Mouse (Mus musculus) embryonic facial prominence, embryonic 14.5 days (tissue): ENCODE data around the gene Cxcr5. TPM values are rescaled to one million over a fixed set of nuclear protein-coding genes. Genes with fewer than 3 reads are reported as not detected.

Source experiments
- ATAC-seq: fragments of 200-750 bp; cut with Nextera tagmentation; 2 replicates; pipeline ENCODE4 v1.8.0; 2017; ENCODE audit warnings: low read depth, moderate number of reproducible peaks, moderate TSS enrichment
- DNase-seq: peaks from one replicate; pipeline ENCODE4 v3.0.0-alpha.2; 2015; ENCODE audit warnings: low spot score
- H3K27ac ChIP-seq: fragments of 300-500 bp; sonication (generic); replicated peaks from 2 replicates; pipeline ENCODE4 v1.5.1; 2014; ENCODE audit warnings: low read depth, mild to moderate bottlenecking, low read length, moderate library complexity
- H3K27me3 ChIP-seq: fragments of 300-500 bp; sonication (generic); replicated peaks from 2 replicates; pipeline ENCODE4 v1.6.1; 2014; ENCODE audit warnings: low read length; ENCODE audit not compliant: control insufficient read depth, insufficient read depth
- H3K36me3 ChIP-seq: fragments of 300-500 bp; sonication (generic); 2 replicates; pipeline ENCODE4 v1.6.1; 2014; ENCODE audit warnings: low read length, mixed read lengths; ENCODE audit not compliant: control insufficient read depth, insufficient read depth
- H3K4me1 ChIP-seq: fragments of 300-500 bp; sonication (generic); 2 replicates; pipeline ENCODE4 v1.6.1; 2014; ENCODE audit warnings: antibody characterized with exemption, low read length; ENCODE audit not compliant: control insufficient read depth, insufficient read depth
- H3K4me2 ChIP-seq: fragments of 300-500 bp; sonication (generic); 2 replicates; pipeline ENCODE4 v1.6.1; 2014; ENCODE audit warnings: low read depth, mild to moderate bottlenecking, low read length, moderate library complexity, mixed read lengths
- H3K4me3 ChIP-seq: fragments of 300-500 bp; sonication (generic); 2 replicates; pipeline ENCODE4 v1.5.1; 2014; ENCODE audit warnings: low read depth, mild to moderate bottlenecking, low read length
- H3K9ac ChIP-seq: fragments of 300-500 bp; sonication (generic); 2 replicates; pipeline ENCODE4 v1.6.1; 2014; ENCODE audit warnings: low read depth, mild to moderate bottlenecking, low read length, moderate library complexity, mixed read lengths
- H3K9me3 ChIP-seq: fragments of 300-500 bp; sonication (generic); 2 replicates; pipeline ENCODE4 v1.6.1; 2016; ENCODE audit warnings: low read length; ENCODE audit not compliant: control insufficient read depth
- WGBS: fragments of 180-500 bp; shearing (Covaris S2); extraction: QIAGEN DNeasy Blood & Tissue Kit; methylation state at CpG from one replicate; pipeline ENCODE4 v1.1.7; 2014; 5-methylcytosine and 5-hydroxymethylcytosine counted together
- polyA plus RNA-seq: library from polyadenylated mRNA; unstranded; fragments of >200 nt; fragmentation: Nextera tagmentation; extraction: Ambion mirVana; gene quantifications from 2 replicates; pipeline ENCODE4 v1.2.1, GENCODE M21; 2014

Gene Cxcr5
- polyA plus RNA-seq, 1 experiment from 2014 or later: 0.35 TPM

DNA sequence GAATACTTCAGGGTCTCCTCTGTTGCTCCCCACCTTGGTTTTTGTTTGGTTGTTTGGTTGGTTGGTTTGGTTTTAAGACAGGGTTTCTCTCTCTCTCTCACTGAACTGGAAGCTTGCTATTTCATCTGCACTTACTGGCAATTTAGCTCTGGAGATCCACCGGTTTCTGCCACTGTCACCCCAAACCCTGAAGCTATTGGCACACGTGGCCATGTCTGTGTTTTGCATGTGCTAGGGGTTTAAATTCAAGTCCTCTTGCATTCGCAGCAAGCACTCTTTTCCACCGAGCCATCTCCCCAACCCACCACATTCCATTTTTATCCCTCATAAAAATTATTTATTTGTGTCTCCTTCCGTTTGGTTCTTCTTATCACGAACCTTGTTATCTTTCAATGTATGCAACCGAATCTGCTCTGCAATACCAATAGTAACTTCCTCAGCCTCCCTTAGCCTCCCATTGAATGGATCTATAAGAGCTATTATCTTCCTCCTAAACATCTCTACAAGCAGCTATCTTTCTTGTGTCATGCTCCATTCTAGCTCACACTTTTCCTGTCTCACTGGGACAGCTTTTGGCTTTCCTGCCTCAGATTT, 30.0 kb upstream of the Cxcr5 start:
- no peak for ATAC-seq
- DNase-seq: no peak
- no peaks in the 10 kb centered on the region for H3K9me3 ChIP-seq
- H3K27me3 ChIP-seq: no peaks in the 10 kb centered on the region
- no peaks in the 10 kb centered on the region for H3K4me1 ChIP-seq
- WGBS: 72% methylated on average over 7 of the region's 7 CpGs
- no peak overlapping the region for H3K9ac ChIP-seq
- no peak overlapping the region for H3K27ac ChIP-seq
- H3K4me3 ChIP-seq: no peak overlapping the region
- H3K4me2 ChIP-seq: no peak overlapping the region
- H3K36me3 ChIP-seq: no peaks in the 10 kb centered on the region

DNA sequence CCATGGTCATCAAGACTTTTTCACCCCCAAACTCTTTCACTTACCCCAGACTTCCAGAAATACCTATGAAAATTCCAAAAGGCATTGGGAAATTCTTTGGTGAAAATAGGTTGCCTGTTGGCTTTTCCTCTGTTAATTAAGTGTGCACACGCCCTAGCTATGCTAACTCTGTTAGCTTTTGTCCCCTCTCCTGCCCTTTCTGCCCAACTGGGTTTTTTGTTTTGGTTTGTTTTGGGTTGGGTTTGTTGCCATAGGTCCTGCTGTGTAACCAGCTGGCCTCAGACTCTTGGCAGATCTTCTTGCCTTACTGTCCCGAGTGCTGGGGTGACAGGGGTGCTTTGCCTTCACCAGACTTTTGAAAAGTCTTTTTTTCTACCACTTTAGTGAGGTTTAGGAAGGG, 29.3 kb upstream of the Cxcr5 start:
- ATAC-seq (no peak), DNase-seq (no peak)
- no peaks in the 10 kb centered on the region for H3K9me3 ChIP-seq
- H3K9ac ChIP-seq: no peak overlapping the region
- whole genome bisulfite sequencing: 23% methylated on average over 2 of the region's 2 CpGs
- no peaks in the 10 kb centered on the region for H3K27me3 ChIP-seq
- H3K4me1 ChIP-seq: no peaks in the 10 kb centered on the region
- no peaks in the 10 kb centered on the region for H3K36me3 ChIP-seq
- no peak overlapping the region for H3K4me2 ChIP-seq
- H3K27ac ChIP-seq: no peak overlapping the region
- H3K4me3 ChIP-seq: no peak overlapping the region

DNA sequence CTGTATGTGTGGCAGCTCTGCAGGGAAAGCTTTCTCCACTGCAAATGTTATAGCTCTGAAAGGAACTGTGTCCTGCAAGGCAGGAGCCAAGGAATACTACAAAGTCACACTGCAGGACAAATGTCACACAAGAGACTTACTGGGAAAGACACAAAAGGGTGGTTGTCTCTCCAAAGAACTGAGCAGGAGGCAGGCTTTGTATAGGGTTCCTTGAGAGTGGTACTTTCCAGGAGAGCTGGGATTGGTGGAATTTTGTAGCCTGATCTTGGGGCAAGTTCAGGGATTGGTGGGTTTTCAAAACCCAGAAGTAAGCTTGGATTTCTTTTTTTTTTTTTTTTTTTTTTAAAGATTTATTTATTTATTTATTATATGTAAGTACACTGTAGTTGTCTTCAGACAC, 27.4 kb upstream of the Cxcr5 start:
- H3K9me3 ChIP-seq: 0 out of 2 replicates have a peak, but pooled peaks cover under 1% of the 10 kb centered on the region
- H3K4me2 ChIP-seq: no peak overlapping the region
- H3K4me1 ChIP-seq: no peaks in the 10 kb centered on the region
- no peak overlapping the region for H3K4me3 ChIP-seq
- H3K36me3 ChIP-seq: no peaks in the 10 kb centered on the region
- no peak overlapping the region for H3K9ac ChIP-seq
- H3K27me3 ChIP-seq: no peaks in the 10 kb centered on the region
- no peak for ATAC-seq
- no peak overlapping the region for H3K27ac ChIP-seq
- DNase-seq: no peak

DNA sequence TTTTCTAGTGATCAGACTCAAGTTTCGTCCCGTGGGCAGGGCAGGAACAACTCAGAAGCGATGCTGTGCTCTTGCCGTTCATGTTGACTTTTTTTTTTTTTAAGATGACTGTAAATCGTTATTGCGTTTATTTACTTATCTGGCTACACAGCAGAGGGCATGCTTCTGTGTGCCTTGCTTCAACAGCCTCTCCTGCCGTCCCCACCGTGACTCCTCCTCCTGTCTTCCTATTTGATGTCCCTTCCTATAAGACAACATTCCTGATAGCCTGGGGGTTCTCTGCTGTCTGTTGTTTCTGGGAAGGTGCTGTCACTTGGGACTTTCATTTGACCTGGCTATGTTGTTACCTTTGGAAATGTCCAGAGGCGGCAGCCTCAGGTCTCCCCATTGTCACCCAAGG, 26.9 kb upstream of the Cxcr5 start:
- Histone ChIP-seq H3K27me3 (no peaks in the 10 kb centered on the region), H3K4me3 (no peak overlapping the region), H3K9me3 (0 out of 2 replicates have a peak, but pooled peaks cover 5% of the 10 kb centered on the region), H3K36me3 (no peaks in the 10 kb centered on the region), H3K27ac (no peak overlapping the region), H3K4me2 (no peak overlapping the region), H3K4me1 (no peaks in the 10 kb centered on the region), H3K9ac (no peak overlapping the region)
- DNase-seq: no peak
- 40% methylated on average over 9 of the region's 9 CpGs for WGBS
- no peak for ATAC-seq

DNA sequence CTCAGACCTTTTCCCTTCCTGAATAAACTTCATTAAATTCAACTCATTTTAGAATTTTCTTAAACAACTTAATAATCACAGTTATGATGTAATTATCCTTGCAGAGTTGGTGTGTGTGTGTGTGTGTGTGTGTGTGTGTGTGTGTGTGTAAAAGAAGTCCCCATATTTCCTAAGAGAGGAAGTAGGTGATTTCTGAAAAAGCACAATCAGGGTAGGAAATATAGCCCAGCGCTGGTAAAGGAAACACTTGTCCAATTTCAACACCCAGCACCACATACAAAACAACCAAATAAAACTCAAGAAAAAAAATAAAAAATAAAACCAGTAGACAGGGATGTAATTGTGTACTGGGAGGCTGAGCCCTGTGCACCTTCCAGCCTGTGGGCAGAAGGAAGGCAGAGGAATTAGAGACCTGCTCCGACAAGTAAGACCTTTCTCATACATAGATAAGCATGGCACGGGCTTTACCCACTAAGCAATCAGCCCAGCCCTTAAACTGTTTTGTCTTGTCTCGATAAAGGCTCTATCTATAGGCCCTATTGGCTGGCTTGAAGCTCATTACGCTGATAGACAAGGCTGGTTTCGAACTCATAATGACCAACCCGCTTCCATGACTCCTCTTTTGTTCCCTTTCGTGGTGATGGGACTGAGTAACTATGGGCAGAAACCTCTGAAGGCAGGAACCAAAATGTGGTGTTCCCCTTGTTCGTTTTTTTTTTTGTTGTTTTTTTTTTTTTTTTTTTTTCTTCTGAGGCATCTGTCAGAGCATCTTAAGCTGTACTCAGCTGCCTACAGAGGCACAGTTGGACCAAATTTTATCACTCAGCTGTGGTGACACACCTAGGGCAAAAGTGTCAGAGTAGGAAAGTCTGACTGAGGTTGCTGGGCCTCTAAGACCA, 25.8 kb upstream of the Cxcr5 start:
- no peaks in the 10 kb centered on the region for H3K4me1 ChIP-seq
- H3K9ac ChIP-seq: no peak overlapping the region
- no peak for DNase-seq
- WGBS: 84% methylated on average over 9 of the region's 9 CpGs
- no peak overlapping the region for H3K4me3 ChIP-seq
- no peak overlapping the region for H3K4me2 ChIP-seq
- H3K9me3 ChIP-seq: 0 out of 2 replicates have a peak, but pooled peaks cover 6% of the 10 kb centered on the region
- H3K27me3 ChIP-seq: no peaks in the 10 kb centered on the region
- H3K36me3 ChIP-seq: no peaks in the 10 kb centered on the region
- H3K27ac ChIP-seq: no peak overlapping the region
- ATAC-seq: no peak

DNA sequence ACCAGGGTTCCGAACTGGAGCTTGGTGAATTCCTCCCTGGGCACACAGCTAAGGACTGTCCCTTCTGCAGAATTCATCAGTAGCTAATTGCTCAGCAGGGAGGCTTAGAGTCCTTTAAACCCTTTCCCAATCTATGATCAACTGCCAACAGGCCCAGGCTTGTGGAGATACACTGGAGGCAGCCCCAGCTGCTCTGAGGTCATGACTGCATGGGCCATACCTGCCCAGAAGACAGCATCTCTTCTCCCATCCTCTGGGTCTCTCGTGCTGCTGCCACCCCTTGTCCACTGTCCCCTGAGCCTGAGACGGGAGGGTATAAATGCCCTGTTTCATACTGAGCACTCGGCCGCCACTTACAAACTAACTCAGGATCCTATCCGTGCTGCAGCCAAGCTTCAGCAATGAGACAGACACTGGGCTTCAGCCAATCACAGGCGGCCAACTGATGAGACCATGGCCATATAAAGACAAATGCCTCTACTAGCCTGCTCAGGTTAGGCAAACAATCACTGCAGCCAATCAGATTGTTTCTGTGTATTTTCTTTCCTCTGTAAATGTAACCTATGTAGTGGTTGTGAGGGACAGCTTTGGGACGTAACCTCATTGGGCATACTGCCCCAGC, 25.1 kb upstream of the Cxcr5 start:
- H3K4me3 ChIP-seq: no peak overlapping the region
- no peak for DNase-seq
- no peak overlapping the region for H3K4me2 ChIP-seq
- no peak overlapping the region for H3K9ac ChIP-seq
- no peak for ATAC-seq
- no peaks in the 10 kb centered on the region for H3K27me3 ChIP-seq
- WGBS: 56% methylated on average over 7 of the region's 8 CpGs
- H3K36me3 ChIP-seq: no peaks in the 10 kb centered on the region
- 0 out of 2 replicates have a peak, but pooled peaks cover 6% of the 10 kb centered on the region for H3K9me3 ChIP-seq
- no peaks in the 10 kb centered on the region for H3K4me1 ChIP-seq
- no peak overlapping the region for H3K27ac ChIP-seq

DNA sequence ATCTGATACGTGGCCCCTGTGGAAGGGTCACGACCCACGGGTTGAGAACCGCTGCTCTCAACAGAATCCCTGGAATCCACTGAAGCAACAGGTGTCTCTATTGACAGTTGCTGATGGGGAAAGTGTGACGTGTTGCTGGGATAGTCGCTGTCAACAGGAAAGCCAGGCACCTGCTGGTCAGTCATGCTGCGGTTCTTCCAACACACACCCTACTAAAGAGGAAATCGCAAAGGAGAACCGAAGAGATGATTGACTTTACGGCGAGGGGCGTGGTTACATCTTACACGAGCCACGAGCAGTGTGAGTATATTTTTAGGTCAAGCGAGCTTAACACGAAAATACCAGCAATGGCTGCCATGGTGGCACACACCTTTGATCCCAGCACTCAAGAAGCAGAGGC, 20.7 kb upstream of the Cxcr5 start:
- DNase-seq: peak; percentile 24
- H3K9ac ChIP-seq: no peak overlapping the region
- no peak overlapping the region for H3K4me2 ChIP-seq
- ATAC-seq: no peak
- H3K27ac ChIP-seq: no peak overlapping the region
- H3K9me3 ChIP-seq: 0 out of 2 replicates have a peak, but pooled peaks cover 6% of the 10 kb centered on the region
- H3K27me3 ChIP-seq: no peaks in the 10 kb centered on the region
- H3K4me1 ChIP-seq: no peaks in the 10 kb centered on the region
- no peak overlapping the region for H3K4me3 ChIP-seq
- 80% methylated on average over 16 of the region's 16 CpGs for WGBS
- H3K36me3 ChIP-seq: no peaks in the 10 kb centered on the region

DNA sequence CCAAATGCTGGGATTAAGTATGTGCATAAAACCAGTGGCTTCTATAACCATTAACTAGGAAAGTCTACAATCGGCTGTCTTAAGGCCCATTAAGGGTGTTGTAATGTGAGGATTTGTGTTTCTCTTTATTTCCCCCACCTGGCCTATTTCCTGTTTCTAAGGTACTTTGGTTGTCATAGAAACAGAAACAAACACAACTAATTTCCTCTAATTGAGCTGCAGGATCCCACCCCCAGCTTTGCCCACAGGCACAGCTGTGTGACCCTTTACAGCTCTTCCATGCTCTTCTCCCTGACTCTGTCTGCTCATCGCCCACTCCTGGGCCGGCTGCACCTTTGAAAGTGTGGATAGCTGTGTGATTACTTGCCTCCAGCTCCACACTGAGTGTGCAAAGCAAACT, 19.7 kb upstream of the Cxcr5 start:
- H3K4me1 ChIP-seq: no peaks in the 10 kb centered on the region
- 45% methylated on average over 3 of the region's 3 CpGs for WGBS
- no peak overlapping the region for H3K4me2 ChIP-seq
- ATAC-seq: no peak
- no peak overlapping the region for H3K9ac ChIP-seq
- H3K9me3 ChIP-seq: 0 out of 2 replicates have a peak, but pooled peaks cover 6% of the 10 kb centered on the region
- H3K27ac ChIP-seq: no peak overlapping the region
- no peaks in the 10 kb centered on the region for H3K36me3 ChIP-seq
- no peaks in the 10 kb centered on the region for H3K27me3 ChIP-seq
- H3K4me3 ChIP-seq: no peak overlapping the region
- no peak for DNase-seq
